Mouse (Mus musculus): ENCODE measurements at regions not wholly inside any gene's neighbourhood (a gene's known extent, or its start where the extent isn't known, plus 50 kb on each side); places are given as distances from the start of the nearest gene placed in this dataset.

GRCm38 (mm10) chr12:79941828-79942227 lies 171.0 kb downstream of the Zfp36l1 start:
- no peak for TF ChIP-seq CTCF (IDR thresholded peaks at IDR 0.05; ENCODE audit: extremely low read depth, insufficient read depth, insufficient read length, insufficient replicate concordance)
- no peak for TF ChIP-seq POLR2A (IDR thresholded peaks at IDR 0.05; ENCODE audit: low read depth, low read length)
